Mouse (Mus musculus): ENCODE results near the gene Nemp2.
A peak's percentile ranks its signal among the peaks of the same experiment; 100 is the strongest.

Nemp2 gene

GRCm38 (mm10) chr1:52630248-52630936 lies at the start of gene Nemp2:
Gene Nemp2, plus strand, starts transcription at chr1:52630703.
- peak; percentile 85 for DNase-seq (ENCODE audit: low read depth, low spot score)

GRCm38 (mm10) chr1:52581744-52582143 lies 48.8 kb upstream of the Nemp2 start:
- DNase-seq (ENCODE audit: low read depth, low spot score), result no peak

- DNase-seq (ENCODE audit: low read depth, low spot score), result no peak
Measured at GRCm38 (mm10) chr1:52582866-52583265, 47.6 kb upstream of the Nemp2 start.

- DNase-seq (ENCODE audit: low read depth, low spot score), result peak; percentile 17
Measured at GRCm38 (mm10) chr1:52596982-52597646, 33.4 kb upstream of the Nemp2 start.

- DNase-seq (ENCODE audit: low read depth, low spot score), result no peak
Measured at GRCm38 (mm10) chr1:52597761-52598160, 32.7 kb upstream of the Nemp2 start.

- no peak for DNase-seq (ENCODE audit: low read depth, low spot score)
Measured at GRCm38 (mm10) chr1:52598361-52598760, 32.1 kb upstream of the Nemp2 start.

GRCm38 (mm10) chr1:52601496-52601895 lies 29.0 kb upstream of the Nemp2 start:
- no peak for DNase-seq (ENCODE audit: low read depth, low spot score)

GRCm38 (mm10) chr1:52607700-52608099 lies 22.8 kb upstream of the Nemp2 start:
- DNase-seq (ENCODE audit: low read depth, low spot score), result no peak

- DNase-seq (ENCODE audit: low read depth, low spot score), result no peak
Measured at GRCm38 (mm10) chr1:52608486-52608885, 22.0 kb upstream of the Nemp2 start.

GRCm38 (mm10) chr1:52618217-52618616 lies 12.3 kb upstream of the Nemp2 start:
- DNase-seq (ENCODE audit: low read depth, low spot score), result no peak

- no peak for DNase-seq (ENCODE audit: low read depth, low spot score)
Measured at GRCm38 (mm10) chr1:52620442-52620841, 10.1 kb upstream of the Nemp2 start.

GRCm38 (mm10) chr1:52630937-52631299 lies 415 bp downstream of the Nemp2 start:
- peak; percentile 24 for DNase-seq (ENCODE audit: low read depth, low spot score)

- DNase-seq (ENCODE audit: low read depth, low spot score), result no peak
Measured at GRCm38 (mm10) chr1:52631570-52631969, 1.1 kb downstream of the Nemp2 start.

GRCm38 (mm10) chr1:52634251-52634650 lies 3.7 kb downstream of the Nemp2 start:
- no peak for DNase-seq (ENCODE audit: low read depth, low spot score)

- DNase-seq (ENCODE audit: low read depth, low spot score), result no peak
Measured at GRCm38 (mm10) chr1:52635932-52636331, 5.4 kb downstream of the Nemp2 start.

GRCm38 (mm10) chr1:52638101-52638500 lies 7.6 kb downstream of the Nemp2 start:
- DNase-seq (ENCODE audit: low read depth, low spot score), result no peak

- no peak for DNase-seq (ENCODE audit: low read depth, low spot score)
Measured at GRCm38 (mm10) chr1:52639090-52639489, 8.6 kb downstream of the Nemp2 start.

GRCm38 (mm10) chr1:52640266-52640665 lies 9.8 kb downstream of the Nemp2 start:
- no peak for DNase-seq (ENCODE audit: low read depth, low spot score)

GRCm38 (mm10) chr1:52640736-52641135 lies 10.2 kb downstream of the Nemp2 start:
- DNase-seq (ENCODE audit: low read depth, low spot score), result no peak

- DNase-seq (ENCODE audit: low read depth, low spot score), result peak; percentile 47
Measured at GRCm38 (mm10) chr1:52648153-52649027, 17.9 kb downstream of the Nemp2 start.

- no peak for DNase-seq (ENCODE audit: low read depth, low spot score)
Measured at GRCm38 (mm10) chr1:52650066-52650465, 19.6 kb downstream of the Nemp2 start.

GRCm38 (mm10) chr1:52652601-52653253 lies 22.2 kb downstream of the Nemp2 start:
- no peak for DNase-seq (ENCODE audit: low read depth, low spot score)
